Mouse (Mus musculus): ENCODE measurements around the gene Gadd45a.

- TF ChIP-seq GATA1 (IDR thresholded peaks at IDR 0.05; ENCODE audit: borderline replicate concordance, low read length), result no peak
- no peak for TF ChIP-seq FLI1 (IDR thresholded peaks at IDR 0.05; ENCODE audit: low read length)
Observed at GRCm38 (mm10) chr6:67077477-67077876, 40.2 kb upstream of the Gadd45a start.
